Mouse (Mus musculus): ENCODE measurements at regions not wholly inside any gene's neighbourhood (a gene's known extent, or its start where the extent isn't known, plus 50 kb on each side); places are given as distances from the start of the nearest gene placed in this dataset.
"Not testable (repeated sequence)": the region's sequence is repeated elsewhere in the genome, so short reads cannot be mapped to it uniquely, and the experiment has no call there.

DNA sequence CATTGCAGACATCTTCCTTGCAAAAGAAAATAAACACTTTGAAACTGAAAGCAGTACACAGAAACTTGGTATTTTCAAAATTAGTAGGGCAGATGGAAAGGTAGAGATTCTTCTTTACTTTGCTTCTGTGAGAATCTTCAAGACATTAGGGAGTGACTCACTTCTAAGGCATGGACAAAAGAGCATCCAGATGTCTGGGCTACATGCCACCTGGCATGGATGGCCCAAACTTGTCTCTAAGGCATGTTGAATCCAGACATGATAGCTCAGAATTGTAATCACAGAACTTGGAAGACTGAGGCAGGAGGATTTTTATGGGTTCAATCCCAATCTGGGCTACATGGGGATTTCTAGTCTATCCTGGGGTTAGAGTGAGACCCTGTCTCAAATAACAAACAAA is 58.4 kb downstream of the Ly6f start:
- peak; percentile 56 for DNase-seq (ENCODE audit: low spot score)

DNA sequence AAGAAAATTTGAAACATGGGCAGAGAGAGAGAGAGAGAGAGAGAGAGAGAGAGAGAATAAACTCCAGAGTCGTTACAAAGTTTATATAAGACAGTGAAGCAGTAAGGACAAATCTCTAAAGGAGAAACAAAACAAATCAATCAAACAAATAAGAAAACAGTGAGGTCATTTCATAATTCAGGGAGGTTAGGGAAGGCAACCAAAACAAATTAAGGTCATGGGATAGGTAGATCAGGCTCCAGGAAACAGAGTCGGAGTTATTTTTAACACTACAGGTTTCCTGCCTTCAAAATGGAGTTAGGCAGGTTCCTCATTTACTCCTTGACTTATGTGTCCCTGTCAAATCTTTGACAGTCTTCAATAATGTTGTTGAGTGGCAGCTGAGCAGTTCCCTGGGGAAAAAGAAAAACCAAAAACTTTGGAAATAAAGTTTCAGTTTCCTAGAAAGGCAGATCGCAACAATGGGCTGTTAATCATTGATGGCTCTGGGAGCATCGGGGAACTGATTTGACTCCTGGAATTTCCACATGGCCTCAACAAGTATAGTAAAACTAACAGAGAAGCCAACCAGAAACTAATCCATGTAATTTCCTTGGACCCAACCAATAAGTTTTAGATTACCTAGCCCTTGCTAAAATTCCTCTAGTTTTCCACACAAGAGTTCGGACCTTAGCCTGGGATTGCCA is 88.0 kb downstream of the Ly6f start:
- DNase-seq (ENCODE audit: low spot score), result no peak

DNA sequence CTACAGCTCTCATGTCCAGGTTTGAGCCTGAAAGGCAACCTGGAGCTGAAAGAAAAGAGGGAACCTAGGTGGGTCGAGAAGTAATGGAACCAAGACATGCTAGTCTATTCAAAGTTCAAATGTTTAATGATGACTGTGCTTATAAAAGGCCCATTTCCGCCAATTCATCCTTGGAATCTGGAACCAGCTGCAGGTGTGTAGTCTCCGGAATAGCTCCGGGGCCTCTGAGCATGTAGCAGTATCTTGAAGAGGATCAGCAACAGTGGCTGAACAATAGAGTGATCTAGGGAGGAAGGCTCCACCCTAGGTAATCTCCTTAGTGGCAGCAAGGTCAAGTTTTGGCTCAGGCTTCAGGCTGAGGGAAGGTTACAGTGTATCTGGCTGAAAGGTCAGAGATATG is 103.4 kb downstream of the Ly6f start:
- DNase-seq (ENCODE audit: low spot score), result no peak

DNA sequence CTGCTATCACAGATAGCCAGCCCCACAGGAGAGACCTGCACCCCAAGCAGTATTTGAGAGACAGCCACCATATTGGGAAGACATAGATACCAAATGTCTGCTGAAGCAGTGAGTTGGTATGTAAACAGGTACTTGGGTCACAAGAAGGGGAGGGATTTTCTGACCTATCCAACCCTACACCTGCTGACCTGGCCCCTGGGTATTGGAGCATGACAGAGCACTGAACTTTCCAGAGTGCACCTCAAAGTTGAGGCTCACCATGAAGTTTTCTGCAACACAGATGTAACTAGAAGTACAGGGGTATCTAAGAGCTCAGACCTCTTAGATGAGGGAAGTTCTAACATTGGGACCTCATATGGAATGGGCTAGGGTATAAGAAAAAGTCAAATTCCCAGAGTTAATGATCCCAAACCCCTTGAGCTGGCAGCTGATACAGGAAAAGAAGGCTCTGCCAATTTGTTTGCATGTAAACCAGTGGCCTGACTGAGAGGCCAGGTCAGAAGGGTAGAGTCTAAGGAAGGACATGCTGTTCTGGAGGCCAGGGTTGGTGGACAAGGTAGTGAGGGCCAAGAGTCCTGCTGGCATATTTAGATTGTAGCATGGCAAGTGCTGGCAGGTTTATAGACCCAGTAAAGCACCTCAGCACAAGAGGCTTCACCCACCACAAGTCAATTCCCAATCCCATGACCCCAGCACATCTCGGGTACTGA is 108.3 kb downstream of the Ly6f start:
- DNase-seq (ENCODE audit: low spot score), result no peak

DNA sequence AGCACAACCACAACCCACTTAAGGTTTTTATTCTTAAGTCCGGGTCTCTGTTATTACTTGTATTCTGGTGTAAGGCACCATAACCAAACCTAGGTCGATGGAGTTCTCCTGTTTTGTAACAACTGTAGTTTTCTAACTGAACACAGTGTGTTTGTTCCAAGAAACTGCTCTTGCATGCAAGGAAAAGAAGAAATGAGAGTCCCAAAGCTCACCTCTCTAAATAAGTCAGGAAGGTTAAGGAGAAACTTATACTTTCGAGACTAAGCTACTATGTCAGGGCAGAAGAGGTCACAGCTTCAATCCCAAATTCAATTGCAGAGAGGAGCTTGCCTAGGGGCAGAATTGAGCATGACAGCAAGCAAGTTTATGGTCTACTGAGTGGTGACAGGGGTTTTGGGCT is 109.9 kb downstream of the Ly6f start:
- no peak for DNase-seq (ENCODE audit: low spot score)

DNA sequence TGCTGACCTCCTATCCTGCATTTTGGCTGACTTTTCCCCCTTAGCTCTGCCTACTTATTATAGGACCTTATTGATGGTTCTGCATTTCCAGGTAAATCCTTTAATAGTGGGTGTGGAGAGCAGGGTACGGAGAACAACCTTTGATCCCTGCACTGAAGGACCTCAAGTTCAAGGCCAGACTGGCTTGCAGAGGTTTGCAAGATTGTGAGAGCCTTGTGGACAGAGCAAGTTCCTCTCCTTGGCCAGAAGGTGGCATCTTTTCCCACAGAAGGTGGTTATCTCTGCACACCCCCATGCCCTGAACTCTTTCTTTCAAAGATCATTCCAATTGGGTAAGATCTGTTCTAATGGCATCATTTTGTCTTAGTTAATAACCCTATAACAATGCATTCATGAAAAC is 111.6 kb downstream of the Ly6f start:
- DNase-seq (ENCODE audit: low spot score), result no peak

DNA sequence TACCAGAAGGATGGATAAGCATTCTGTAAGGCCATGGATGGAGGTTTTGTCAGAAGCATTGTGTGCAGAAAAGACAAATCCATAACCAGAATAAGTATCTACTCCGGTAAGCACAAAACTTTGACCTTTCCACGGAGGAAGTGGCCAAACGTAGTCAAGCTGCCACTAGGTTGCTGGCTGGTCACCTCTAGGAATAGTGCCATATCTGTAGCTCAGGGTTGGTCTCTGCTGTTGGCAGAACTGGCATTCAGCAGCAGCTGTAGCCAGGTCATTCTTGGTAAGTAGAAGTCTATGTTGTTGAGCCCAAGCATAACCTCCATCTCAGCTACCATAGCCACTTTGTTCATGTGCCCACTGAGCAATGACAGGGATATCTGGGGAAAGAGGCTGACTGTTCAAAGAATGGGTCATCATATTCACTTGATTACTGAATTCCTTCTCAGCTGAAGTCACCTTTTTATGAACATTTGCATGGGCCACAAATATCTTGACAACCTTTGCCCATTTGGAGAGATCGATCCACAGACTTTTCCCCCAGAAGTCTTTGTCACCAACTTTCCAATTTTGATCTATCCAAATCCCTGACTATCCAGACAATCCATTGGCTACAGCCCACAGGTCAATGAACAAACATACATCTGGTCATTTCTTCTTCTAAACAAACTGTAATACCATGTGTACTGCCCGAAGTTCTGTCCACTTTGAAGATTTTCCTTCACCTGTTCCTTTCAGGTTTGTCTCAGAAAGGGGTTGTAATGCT is 114.2 kb downstream of the Ly6f start:
- DNase-seq (ENCODE audit: low spot score), result no peak

DNA sequence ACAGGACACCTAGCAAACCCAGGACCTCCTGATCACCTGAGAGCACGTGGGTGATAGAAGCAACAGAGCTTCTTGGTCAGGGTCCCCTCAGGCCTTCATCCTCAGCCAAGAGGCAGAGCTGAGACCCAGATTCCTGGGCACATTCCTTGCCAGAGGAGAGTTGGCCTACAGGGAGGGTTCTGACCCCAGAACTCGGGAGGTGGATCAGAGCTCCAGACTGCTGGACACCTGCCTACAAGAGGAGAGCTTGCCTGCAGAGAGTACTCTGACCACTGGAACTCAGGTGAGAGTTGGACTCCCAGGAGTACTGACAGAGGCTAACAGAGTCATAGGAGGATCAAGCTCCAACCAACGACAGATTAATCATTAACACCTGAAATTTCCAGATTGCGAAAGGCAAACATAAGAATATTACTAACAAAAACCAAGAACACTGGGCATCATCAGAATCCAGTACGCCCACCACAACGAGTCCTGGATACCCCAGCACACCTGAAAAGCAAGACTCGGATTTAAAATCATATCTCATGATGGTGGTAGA is 124.8 kb downstream of the Ly6f start:
- DNase-seq (ENCODE audit: low spot score), result not testable (repeated sequence)

DNA sequence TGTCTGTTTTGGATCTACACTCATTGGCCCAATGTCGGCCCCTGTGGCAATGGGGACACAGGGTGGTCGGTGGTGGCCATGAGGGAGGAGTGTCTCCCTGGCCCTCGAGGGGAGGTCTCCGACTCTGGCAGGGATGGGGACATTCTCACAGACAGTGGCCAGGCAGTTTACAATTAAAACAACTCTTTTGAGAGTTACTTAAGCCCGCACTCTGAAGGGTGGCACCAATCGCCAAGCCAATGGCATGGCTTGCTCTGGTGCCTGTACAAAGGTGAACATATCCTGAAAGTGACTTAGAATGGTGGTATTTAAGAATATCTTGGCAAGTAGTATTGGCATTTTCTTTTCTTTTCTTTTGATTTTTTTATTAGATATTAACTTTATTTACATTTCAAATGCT is 129.1 kb downstream of the Ly6f start:
- DNase-seq (ENCODE audit: low spot score), result no peak

All from adipocyte (in vitro differentiated cells).